18 mouse cellular contexts compared by ENCODE assay signal in genomic region chr14:27075084-27075483, GRCm38 (mm10). TPM values are rescaled to one million over a fixed set of nuclear protein-coding genes. Genes with fewer than 3 reads are reported as not detected.
DNase-seq lines count a peak whose midpoint lies in the region; ATAC-seq lines count a peak whose summit lies in the region.
"Had no signal": no experiment of that assay in that cellular context is flagged by ENCODE, and none has a peak within 500 bp of the region (broad histone marks: within the 10 kb centered on the region; RNA-seq: fewer than 3 reads in every experiment).

No protein-coding gene starts in this region.

- DNase-seq in heart, postnatal 25 days (ENCODE audit: low spot score): no peak
- no peak for DNase-seq in embryonic facial prominence, embryonic 10.5 days (ENCODE audit: low spot score)
- DNase-seq in Muller cell, postnatal 12 days (ENCODE audit: inconsistent ontology term): no peak
- no peak for DNase-seq in layer of hippocampus, postnatal 10 days (ENCODE audit: low spot score in 2 of 2)
- DNase-seq: B cell, adult 2 months; cerebellum, postnatal 25 days; heart, adult 18-20 months; heart, postnatal 36 days; kidney, postnatal 10 days; thymus, postnatal 25 days had no signal

- intact Hi-C loops in heart, postnatal 25 days (cut with DNase I): loop anchor here (5.0 kb wide), 1 partner anchor 33 kb away; no protein-coding TSS in a partner anchor

- 65% methylated on average over 6 of the region's 6 CpGs for WGBS in heart, embryonic 16.5 days
- 59% methylated on average over 6 of the region's 6 CpGs for WGBS in embryonic facial prominence, embryonic 10.5 days
- WGBS in embryonic facial prominence, embryonic 15.5 days: 23% methylated on average over 6 of the region's 6 CpGs
- 22% methylated on average over 6 of the region's 6 CpGs for WGBS in limb, embryonic 15.5 days

- H3K4me1 ChIP-seq in heart, embryonic 16.5 days (ENCODE audit: control insufficient read depth, insufficient read depth, low read length): peaks cover 45% of the 10 kb centered on the region
- H3K4me1 ChIP-seq in embryonic facial prominence, embryonic 10.5 days: peaks cover 74% of the 10 kb centered on the region
- H3K4me1 ChIP-seq in embryonic facial prominence, embryonic 15.5 days: peaks cover 61% of the 10 kb centered on the region
- H3K4me1 ChIP-seq in limb, embryonic 15.5 days: peaks cover 63% of the 10 kb centered on the region

- 0 out of 2 replicates have a peak overlapping the region, but pooled peaks have one; percentile 4 for H3K27ac ChIP-seq in heart, embryonic 16.5 days (ENCODE audit: low read length)
- peak overlapping the region; percentile 60 for H3K27ac ChIP-seq in embryonic facial prominence, embryonic 10.5 days (replicated peaks)
- peak overlapping the region; percentile 29 for H3K27ac ChIP-seq in embryonic facial prominence, embryonic 15.5 days (replicated peaks)
- H3K27ac ChIP-seq in limb, embryonic 15.5 days: peak overlapping the region; percentile 69
- H3K27ac ChIP-seq: forebrain, embryonic 13.5 days; liver, embryonic 12.5 days; midbrain, embryonic 15.5 days; neural tube, embryonic 13.5 days had no signal

- no peak overlapping the region for H3K4me3 ChIP-seq in heart, embryonic 16.5 days (ENCODE audit: low read length)
- no peak overlapping the region for H3K4me3 ChIP-seq in embryonic facial prominence, embryonic 10.5 days
- H3K4me3 ChIP-seq in embryonic facial prominence, embryonic 15.5 days (replicated peaks): no peak overlapping the region
- no peak overlapping the region for H3K4me3 ChIP-seq in limb, embryonic 15.5 days
- H3K4me3 ChIP-seq: forebrain, embryonic 13.5 days; liver, embryonic 12.5 days; midbrain, embryonic 15.5 days; neural tube, embryonic 13.5 days had no signal

- no peak for ATAC-seq in heart, embryonic 16.5 days (replicated peaks; ENCODE audit: extremely low read depth, insufficient read depth, low FRiP score)
- ATAC-seq in embryonic facial prominence, embryonic 15.5 days (ENCODE audit: insufficient number of reproducible peaks, low FRiP score, low TSS enrichment, low read depth): no peak
- ATAC-seq in limb, embryonic 15.5 days (ENCODE audit: insufficient number of reproducible peaks, low FRiP score, low TSS enrichment, low read depth): no peak
- ATAC-seq: liver, embryonic 12.5 days; midbrain, embryonic 15.5 days had no signal

- H3K27me3 ChIP-seq in heart, embryonic 16.5 days (ENCODE audit: control insufficient read depth, insufficient read depth, low read length): no peaks in the 10 kb centered on the region
- no peaks in the 10 kb centered on the region for H3K27me3 ChIP-seq in embryonic facial prominence, embryonic 10.5 days (replicated peaks; ENCODE audit: low read depth, poor library complexity, severe bottlenecking)
- H3K27me3 ChIP-seq in embryonic facial prominence, embryonic 15.5 days: no peaks in the 10 kb centered on the region
- H3K27me3 ChIP-seq in limb, embryonic 15.5 days: no peaks in the 10 kb centered on the region
- H3K27me3 ChIP-seq: forebrain, embryonic 13.5 days; liver, embryonic 12.5 days; midbrain, embryonic 15.5 days; neural tube, embryonic 13.5 days had no signal

- no peaks in the 10 kb centered on the region for H3K9me3 ChIP-seq in heart, embryonic 16.5 days (replicated peaks; ENCODE audit: control insufficient read depth, low read length)
- no peaks in the 10 kb centered on the region for H3K9me3 ChIP-seq in embryonic facial prominence, embryonic 10.5 days
- no peaks in the 10 kb centered on the region for H3K9me3 ChIP-seq in embryonic facial prominence, embryonic 15.5 days (replicated peaks)
- H3K9me3 ChIP-seq in limb, embryonic 15.5 days: no peaks in the 10 kb centered on the region
- H3K9me3 ChIP-seq: forebrain, embryonic 13.5 days; liver, embryonic 12.5 days; midbrain, embryonic 15.5 days; neural tube, embryonic 13.5 days had no signal

- H3K4me2 ChIP-seq in heart, embryonic 16.5 days (ENCODE audit: low read depth, low read length): no peak overlapping the region
- H3K4me2 ChIP-seq in embryonic facial prominence, embryonic 15.5 days (replicated peaks): 0 out of 2 replicates have a peak overlapping the region, but pooled peaks have one; percentile 13
- no peak overlapping the region for H3K4me2 ChIP-seq in limb, embryonic 15.5 days
- H3K4me2 ChIP-seq: forebrain, embryonic 13.5 days; liver, embryonic 12.5 days; midbrain, embryonic 15.5 days; neural tube, embryonic 13.5 days had no signal

- no peak overlapping the region for H3K9ac ChIP-seq in heart, embryonic 16.5 days (ENCODE audit: low read length)
- no peak overlapping the region for H3K9ac ChIP-seq in embryonic facial prominence, embryonic 15.5 days
- H3K9ac ChIP-seq in limb, embryonic 15.5 days: no peak overlapping the region
- H3K9ac ChIP-seq: forebrain, embryonic 13.5 days; liver, embryonic 12.5 days; midbrain, embryonic 15.5 days; neural tube, embryonic 13.5 days had no signal

- no peaks in the 10 kb centered on the region for H3K36me3 ChIP-seq in heart, embryonic 16.5 days (ENCODE audit: control insufficient read depth, insufficient read depth)
- peaks cover 31% of the 10 kb centered on the region for H3K36me3 ChIP-seq in embryonic facial prominence, embryonic 10.5 days (replicated peaks)
- peaks cover 8% of the 10 kb centered on the region; the same call in 1 of the 2 replicates for H3K36me3 ChIP-seq in embryonic facial prominence, embryonic 15.5 days
- H3K36me3 ChIP-seq in limb, embryonic 15.5 days: peaks cover 4% of the 10 kb centered on the region; the same call in 1 of the 2 replicates
- H3K36me3 ChIP-seq: liver, embryonic 12.5 days; midbrain, embryonic 15.5 days; neural tube, embryonic 13.5 days had no signal

RNA-seq across cellular contexts. Expression of gene Il17rd, which starts 36.3 kb away (rescaled TPM):
- polyA plus RNA-seq in heart, embryonic 16.5 days (2015; fragmentation: Nextera tagmentation; extraction: Ambion mirVana): 0.92 and 1.1 TPM in 2 replicates
- 1 to 10 TPM; 3.6 to 5.7 TPM for total RNA-seq in heart, postnatal 25 days (2021)
- 9.6 and 10.1 TPM in 2 replicates for polyA plus RNA-seq in embryonic facial prominence, embryonic 10.5 days (2016; fragmentation: Nextera tagmentation; extraction: Ambion mirVana)
- polyA plus RNA-seq in embryonic facial prominence, embryonic 15.5 days (2015; fragmentation: Nextera tagmentation; extraction: Ambion mirVana): 3.9 and 4.4 TPM in 2 replicates
- 4.7 and 5.7 TPM in 2 replicates for polyA plus RNA-seq in limb, embryonic 15.5 days (2015; fragmentation: Nextera tagmentation; extraction: Ambion mirVana)
- 1 to 10 TPM; 5.8 to 6.5 TPM for total RNA-seq in layer of hippocampus, postnatal 10 days (2021)
- total RNA-seq: megakaryocyte progenitor cell, adult 5-6 weeks had no signal

RNA-seq across cellular contexts. Expression of gene Arhgef3, which starts 39.6 kb away (rescaled TPM):
- 17.1 and 18.5 TPM in 2 replicates for polyA plus RNA-seq in heart, embryonic 16.5 days (2015; fragmentation: Nextera tagmentation; extraction: Ambion mirVana)
- 10 to 100 TPM; 29.0 to 34.1 TPM for total RNA-seq in heart, postnatal 25 days (2021)
- 3.8 and 4.0 TPM in 2 replicates for polyA plus RNA-seq in embryonic facial prominence, embryonic 10.5 days (2016; fragmentation: Nextera tagmentation; extraction: Ambion mirVana)
- polyA plus RNA-seq in embryonic facial prominence, embryonic 15.5 days (2015; fragmentation: Nextera tagmentation; extraction: Ambion mirVana): 16.2 and 17.1 TPM in 2 replicates
- polyA plus RNA-seq in limb, embryonic 15.5 days (2015; fragmentation: Nextera tagmentation; extraction: Ambion mirVana): 19.7 and 19.9 TPM in 2 replicates
- total RNA-seq in layer of hippocampus, postnatal 10 days (2021): 10 to 100 TPM; 34.4 to 35.7 TPM

Comparison
In these comparisons a context has a peak if more than half of its experiments do, and no peak if none do; other contexts are left out.
1. H3K27ac ChIP-seq: peak in every context shown above with its lines; median percentile 69 in limb, embryonic 15.5 days; 60 in embryonic facial prominence, embryonic 10.5 days; 29 in embryonic facial prominence, embryonic 15.5 days; 4 in heart, embryonic 16.5 days.